Mouse (Mus musculus) stomach, postnatal 0 days (tissue): ENCODE measurements at regions not wholly inside any gene's neighbourhood (a gene's known extent, or its start where the extent isn't known, plus 50 kb on each side); places are given as distances from the start of the nearest gene placed in this dataset.

Experiments
- ATAC-seq: fragments of 200-750 bp; cut with Nextera tagmentation; 2 replicates; pipeline ENCODE4 v1.8.0; 2017; ENCODE audit not compliant: low FRiP score, low TSS enrichment
- DNase-seq: peaks from one replicate; pipeline ENCODE4 v3.0.0-alpha.2; 2016; ENCODE audit warnings: low spot score
- H3K27ac ChIP-seq: fragments of 300-500 bp; sonication (generic); replicated peaks from 2 replicates; pipeline ENCODE4 v1.5.1; 2014; ENCODE audit warnings: mild to moderate bottlenecking, control low read depth
- H3K27me3 ChIP-seq: fragments of 300-500 bp; sonication (generic); 2 replicates; pipeline ENCODE4 v1.6.1; 2014; ENCODE audit warnings: low read length; ENCODE audit not compliant: control insufficient read depth, insufficient read depth
- H3K36me3 ChIP-seq: fragments of 300-500 bp; sonication (generic); 2 replicates; pipeline ENCODE4 v1.6.1; 2014; ENCODE audit warnings: low read length, mixed read lengths; ENCODE audit not compliant: control insufficient read depth, insufficient read depth
- H3K4me1 ChIP-seq: fragments of 300-500 bp; sonication (generic); replicated peaks from 2 replicates; pipeline ENCODE4 v1.6.1; 2014; ENCODE audit warnings: antibody characterized with exemption; ENCODE audit not compliant: control insufficient read depth, insufficient read depth
- H3K4me2 ChIP-seq: fragments of 300-500 bp; sonication (generic); replicated peaks from 2 replicates; pipeline ENCODE4 v1.6.1; 2014; ENCODE audit warnings: low read depth, mild to moderate bottlenecking, control low read depth, moderate library complexity
- H3K4me3 ChIP-seq: fragments of 300-500 bp; sonication (generic); 2 replicates; pipeline ENCODE4 v1.5.1; 2014; ENCODE audit warnings: low read depth, low read length, control low read depth
- H3K9ac ChIP-seq: fragments of 300-500 bp; sonication (generic); 2 replicates; pipeline ENCODE4 v1.6.1; 2014; ENCODE audit warnings: mild to moderate bottlenecking, low read length, control low read depth, mixed read lengths
- H3K9me3 ChIP-seq: fragments of 300-500 bp; sonication (generic); 2 replicates; pipeline ENCODE4 v1.6.1; 2016; ENCODE audit warnings: low read length; ENCODE audit not compliant: control insufficient read depth
- CTCF ChIP-seq: IDR thresholded peaks from 2 replicates; pipeline ENCODE4 v1.5.1; 2016; ENCODE audit warnings: antibody characterized with exemption, low read depth, mild to moderate bottlenecking, moderate library complexity
- EP300 ChIP-seq: optimal IDR thresholded peaks from 2 replicates; pipeline ENCODE3; 2016; ENCODE audit warnings: antibody characterized with exemption
- WGBS: fragments of 180-500 bp; shearing (Covaris S2); extraction: QIAGEN DNeasy Blood & Tissue Kit; methylation state at CpG from one replicate; pipeline ENCODE4 v1.1.7; 2014; 5-methylcytosine and 5-hydroxymethylcytosine counted together

GRCm38 (mm10) chr2:171985813-171986572 lies 57.3 kb downstream of the Cbln4 start:
- 36% methylated on average over 8 of the region's 8 CpGs for WGBS

GRCm38 (mm10) chr2:171969311-171969905 lies 73.9 kb downstream of the Cbln4 start:
- ATAC-seq (no peak), DNase-seq (no peak)
- Histone ChIP-seq H3K36me3 (no peaks in the 10 kb centered on the region), H3K4me1 (no peaks in the 10 kb centered on the region), H3K4me3 (no peak overlapping the region), H3K9ac (no peak overlapping the region), H3K27me3 (no peaks in the 10 kb centered on the region), H3K9me3 (no peaks in the 10 kb centered on the region), H3K27ac (no peak overlapping the region), H3K4me2 (no peak overlapping the region)
- WGBS = 65% methylated on average over 13 of the region's 13 CpGs
- TF ChIP-seq EP300 (no peak), CTCF (no peak)

More at GRCm38 (mm10) chr2:171985813-171986572, 57.3 kb downstream of the Cbln4 start:
- ATAC-seq (no peak), DNase-seq (no peak)
- no peaks in the 10 kb centered on the region for H3K27me3 ChIP-seq
- H3K4me1 ChIP-seq = no peaks in the 10 kb centered on the region
- TF ChIP-seq EP300 (no peak), CTCF (no peak)
- H3K27ac ChIP-seq = no peak overlapping the region
- no peak overlapping the region for H3K4me3 ChIP-seq
- H3K4me2 ChIP-seq = no peak overlapping the region
- no peak overlapping the region for H3K9ac ChIP-seq
- H3K36me3 ChIP-seq = no peaks in the 10 kb centered on the region
- no peaks in the 10 kb centered on the region for H3K9me3 ChIP-seq

DNA sequence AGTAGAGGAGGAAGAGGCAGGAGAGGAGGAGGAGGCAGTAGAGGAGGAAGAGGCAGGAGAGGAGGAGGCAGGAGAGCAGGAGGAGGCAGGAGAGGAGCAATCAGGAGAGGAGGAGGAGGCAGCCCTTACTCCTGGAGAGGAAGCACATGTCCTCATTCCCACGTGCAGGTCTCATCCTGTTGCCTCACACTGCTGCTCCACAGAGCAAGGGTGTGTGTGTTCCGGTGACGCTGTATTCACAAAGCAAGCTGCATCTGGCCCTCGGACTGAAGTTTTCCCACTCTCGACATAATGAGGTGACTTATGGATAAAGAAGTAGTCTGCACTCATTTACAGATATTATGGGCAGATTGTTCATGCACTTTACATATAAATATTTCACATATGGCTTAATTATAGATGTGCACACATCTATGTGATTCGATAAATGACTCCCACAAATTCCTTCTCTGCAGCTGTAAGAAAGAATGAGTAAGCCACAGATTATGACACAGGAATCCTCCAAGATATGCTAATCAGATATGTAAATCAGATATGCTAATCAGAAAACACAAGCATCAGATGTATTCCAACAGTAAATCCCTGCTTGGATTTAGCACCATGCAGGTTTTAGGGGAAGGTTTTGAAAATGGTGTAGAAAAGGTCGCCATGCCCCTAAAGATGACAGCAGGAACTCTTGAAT lies 96.6 kb downstream of the Cbln4 start:
- no peak overlapping the region for H3K27ac ChIP-seq
- H3K4me2 ChIP-seq = no peak overlapping the region
- H3K4me3 ChIP-seq = no peak overlapping the region
- H3K36me3 ChIP-seq = no peaks in the 10 kb centered on the region
- no peaks in the 10 kb centered on the region for H3K4me1 ChIP-seq
- WGBS = 72% methylated on average over 7 of the region's 7 CpGs
- H3K27me3 ChIP-seq = no peaks in the 10 kb centered on the region
- H3K9ac ChIP-seq = no peak overlapping the region
- TF ChIP-seq EP300 = no peak
- TF ChIP-seq CTCF = no peak
- DNase-seq (no peak), ATAC-seq (no peak)
- no peaks in the 10 kb centered on the region for H3K9me3 ChIP-seq

DNA sequence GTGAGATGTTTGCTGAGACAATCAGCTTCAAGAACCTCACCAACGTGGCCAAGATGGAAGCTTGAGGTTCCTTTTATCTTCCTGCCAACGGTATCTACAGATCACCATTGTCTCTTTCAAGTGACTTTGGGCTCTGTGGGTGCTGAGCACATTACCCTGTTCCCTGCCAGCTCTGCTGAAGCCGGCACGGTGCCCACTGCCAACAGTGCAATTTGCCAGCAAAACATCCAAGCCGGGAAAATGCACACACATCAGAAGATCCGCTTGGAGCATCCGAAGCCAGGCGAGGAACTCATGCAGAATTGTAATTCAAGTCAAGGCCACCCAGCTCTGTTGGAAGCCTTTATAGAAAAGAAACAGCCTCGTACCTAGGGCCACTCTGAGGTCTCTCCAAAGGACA lies 100.6 kb downstream of the Cbln4 start:
- no peaks in the 10 kb centered on the region for H3K9me3 ChIP-seq
- ATAC-seq = no peak
- no peak overlapping the region for H3K4me2 ChIP-seq
- H3K27me3 ChIP-seq = no peaks in the 10 kb centered on the region
- H3K36me3 ChIP-seq = no peaks in the 10 kb centered on the region
- H3K9ac ChIP-seq = no peak overlapping the region
- WGBS = 80% methylated on average over 9 of the region's 9 CpGs
- no peak overlapping the region for H3K27ac ChIP-seq
- TF ChIP-seq CTCF (no peak), EP300 (no peak)
- DNase-seq = no peak
- H3K4me3 ChIP-seq = no peak overlapping the region
- no peaks in the 10 kb centered on the region for H3K4me1 ChIP-seq

GRCm38 (mm10) chr2:171935646-171936325 lies 107.5 kb downstream of the Cbln4 start:
- Histone ChIP-seq H3K9ac (no peak overlapping the region), H3K9me3 (no peaks in the 10 kb centered on the region), H3K4me1 (no peaks in the 10 kb centered on the region), H3K4me3 (no peak overlapping the region), H3K4me2 (no peak overlapping the region), H3K36me3 (no peaks in the 10 kb centered on the region), H3K27me3 (no peaks in the 10 kb centered on the region), H3K27ac (no peak overlapping the region)
- DNase-seq (no peak), ATAC-seq (no peak)
- WGBS = 59% methylated on average over 13 of the region's 13 CpGs
- no peak for TF ChIP-seq CTCF
- TF ChIP-seq EP300 = no peak
